Mouse (Mus musculus) C2C12 (cell line): ENCODE data around the gene Adcy5.

Source experiments
- CEBPB ChIP-seq: IDR thresholded peaks from one replicate; pipeline ENCODE4 v1.6.1; 2011; ENCODE audit warnings: low read depth, mild to moderate bottlenecking, control low read depth, moderate library complexity
- CTCF ChIP-seq: IDR thresholded peaks from one replicate; pipeline ENCODE4 v1.5.1; 2011; ENCODE audit not compliant: control insufficient read depth, insufficient read depth, insufficient read length
- MAX ChIP-seq: IDR thresholded peaks from one replicate; pipeline ENCODE4 v1.6.1; 2011; ENCODE audit warnings: mild to moderate bottlenecking, control low read depth
- MYOD1 ChIP-seq: IDR thresholded peaks from one replicate; pipeline ENCODE4 v1.6.1; 2011; ENCODE audit warnings: low read depth; ENCODE audit not compliant: control insufficient read depth, insufficient read length
- MYOG ChIP-seq: IDR thresholded peaks from one replicate; pipeline ENCODE4 v1.6.1; 2011; ENCODE audit not compliant: control insufficient read depth, insufficient read length; ENCODE audit errors: extremely low read depth
- USF1 ChIP-seq: IDR thresholded peaks from one replicate; pipeline ENCODE4 v1.6.1; 2011; ENCODE audit warnings: low read depth, mild to moderate bottlenecking, control low read depth, moderate library complexity

DNA sequence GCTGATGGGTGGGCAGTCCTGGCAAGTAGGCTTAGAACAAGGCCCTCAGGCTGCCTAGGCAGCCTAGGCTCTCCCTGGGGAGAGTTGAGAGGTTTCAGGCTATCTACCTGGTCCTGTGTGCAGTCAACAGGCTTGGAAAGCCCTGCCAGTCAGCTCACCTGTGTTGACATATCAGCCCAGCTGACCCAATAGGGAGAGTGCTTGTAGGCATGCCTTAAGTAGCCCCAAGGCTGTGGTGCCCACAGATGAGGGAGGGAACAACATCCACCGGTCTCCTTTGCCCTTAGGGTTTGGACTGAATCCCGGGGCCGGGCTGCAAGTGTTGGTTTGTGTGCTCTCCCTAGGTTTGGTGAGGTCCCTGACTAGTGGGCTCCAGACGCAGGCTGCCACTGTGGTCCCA, 37.8 kb downstream of the Adcy5 start:
- no peak for TF ChIP-seq CTCF
- no peak for TF ChIP-seq MAX
- no peak for TF ChIP-seq CEBPB
- no peak for TF ChIP-seq MYOD1
- no peak for TF ChIP-seq MYOG
- TF ChIP-seq USF1, result no peak
